Mouse (Mus musculus) cerebellum, adult 2 months (tissue): Measurements from ENCODE around the gene Dcbld1.

Source experiments
- CTCF ChIP-seq: fragments of 200-500 bp; IDR thresholded peaks from 2 replicates; pipeline ENCODE4 v1.5.1; 2011; ENCODE audit warnings: low read depth, mild to moderate bottlenecking, control low read depth, low read length, moderate library complexity, borderline replicate concordance; ENCODE audit not compliant: insufficient read depth
- POLR2A ChIP-seq: fragments of 200-500 bp; IDR thresholded peaks from 2 replicates; pipeline ENCODE4 v1.6.1; 2011; ENCODE audit warnings: low read length, control low read depth, borderline replicate concordance; ENCODE audit not compliant: insufficient read depth

DNA sequence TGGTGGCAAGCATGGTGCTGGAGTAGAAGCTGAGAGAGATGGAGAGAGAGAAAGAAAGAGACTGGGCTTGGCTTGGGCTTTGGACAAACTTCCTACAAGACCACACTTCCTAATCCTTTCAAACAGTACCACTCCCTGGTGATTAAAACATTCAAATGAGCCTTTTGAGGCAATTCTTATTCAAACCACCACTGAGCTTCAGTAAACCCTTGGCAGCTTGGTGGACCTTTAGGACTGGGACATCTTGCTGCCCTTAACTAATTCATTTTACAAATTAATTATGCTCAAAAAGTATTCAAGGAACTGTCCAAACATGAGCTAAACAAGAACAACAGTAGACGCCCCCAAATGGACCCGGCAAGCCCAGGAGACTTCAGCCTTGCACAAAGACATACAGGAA is 62.5 kb downstream of the Dcbld1 start:
- TF ChIP-seq CTCF, result no peak
- no peak for TF ChIP-seq POLR2A
